Mouse (Mus musculus) testis, adult 2 months (tissue): ENCODE results near the gene Ptrh2.

Experiments used
- CTCF ChIP-seq: fragments of 200-500 bp; IDR thresholded peaks from 2 replicates; pipeline ENCODE4 v1.5.1; 2012; ENCODE audit warnings: low read depth, mild to moderate bottlenecking, inconsistent platforms, low read length, moderate library complexity; ENCODE audit not compliant: control insufficient read depth, insufficient read depth, insufficient replicate concordance
- POLR2A ChIP-seq: fragments of 200-500 bp; IDR thresholded peaks from 2 replicates; pipeline ENCODE4 v1.6.1; 2012; ENCODE audit warnings: low read depth, mild to moderate bottlenecking, inconsistent platforms, low read length, moderate library complexity; ENCODE audit not compliant: control insufficient read depth

- TF ChIP-seq POLR2A, result no peak
- TF ChIP-seq CTCF, result no peak
These were observed 42.1 kb upstream of the Ptrh2 start for GRCm38 (mm10) chr11:86641714-86642113.
